Mouse (Mus musculus) bone marrow, adult 2 months (tissue): ENCODE data around the gene Gabrb2. TPM values are rescaled to one million over a fixed set of nuclear protein-coding genes. Genes with fewer than 3 reads are reported as not detected.

ENCODE experiments used
- H3K27ac ChIP-seq: fragments of 200-500 bp; 2 replicates; pipeline ENCODE4 v1.5.1; 2012; ENCODE audit warnings: low read depth, mild to moderate bottlenecking, control low read depth, inconsistent platforms, low read length; ENCODE audit not compliant: control insufficient read depth, poor library complexity, insufficient read depth
- H3K4me1 ChIP-seq: fragments of 200-500 bp; 2 replicates; pipeline ENCODE4 v1.6.1; 2011; ENCODE audit warnings: low read length; ENCODE audit not compliant: control insufficient read depth, insufficient read depth
- H3K4me3 ChIP-seq: fragments of 200-500 bp; replicated peaks from 2 replicates; pipeline ENCODE3; 2011; ENCODE audit warnings: mild to moderate bottlenecking, low read depth, low read length, control low read depth; ENCODE audit not compliant: control insufficient read depth
- CTCF ChIP-seq: fragments of 200-500 bp; IDR thresholded peaks from 2 replicates; pipeline ENCODE4 v1.5.1; 2011; ENCODE audit warnings: low read length, control low read depth; ENCODE audit not compliant: control insufficient read depth, insufficient read depth
- POLR2A ChIP-seq: fragments of 200-500 bp; IDR thresholded peaks from 2 replicates; pipeline ENCODE4 v1.6.1; 2011; ENCODE audit warnings: low read depth, mild to moderate bottlenecking, control low read depth, low read length, borderline replicate concordance; ENCODE audit not compliant: control insufficient read depth
- WGBS: fragments of 180-500 bp; shearing (Covaris S2); methylation state at CpG from one replicate; pipeline ENCODE4 v1.1.7; 2018; 5-methylcytosine and 5-hydroxymethylcytosine counted together
- polyA plus RNA-seq: library from polyadenylated mRNA; stranded (reverse); fragments of >200 nt; gene quantifications from 2 replicates; pipeline ENCODE4 v1.2.4, GENCODE M21; 2011; ENCODE audit warnings: low replicate concordance; ENCODE audit not compliant: missing spikeins, insufficient read depth, insufficient read length

The Gabrb2 gene
- not detected in 2 replicates for polyA plus RNA-seq

GRCm38 (mm10) chr11:42418996-42419782 lies at the start of gene Gabrb2:
Gabrb2 (plus strand) TSS chr11:42419757.
- no peak for TF ChIP-seq CTCF
- TF ChIP-seq POLR2A = no peak
- Histone ChIP-seq H3K4me3 (no peak within 1 kb of the TSS), H3K4me1 (no peaks in the 10 kb centered on the region), H3K27ac (no peak within 1 kb of the TSS)
- WGBS = 25% methylated on average over 20 of the region's 20 CpGs

- TF ChIP-seq POLR2A (no peak), CTCF (no peak)
- Histone ChIP-seq H3K4me1 (no peaks in the 10 kb centered on the region), H3K4me3 (no peak overlapping the region), H3K27ac (no peak overlapping the region)
- 76% methylated on average over 2 of the region's 2 CpGs for WGBS
These were observed 40.6 kb upstream of the Gabrb2 start for GRCm38 (mm10) chr11:42378983-42379382.

GRCm38 (mm10) chr11:42386486-42386885 lies 33.1 kb upstream of the Gabrb2 start:
- WGBS = 79% methylated on average over 4 of the region's 4 CpGs
- TF ChIP-seq CTCF = no peak
- TF ChIP-seq POLR2A = no peak
- no peak overlapping the region for H3K4me3 ChIP-seq
- no peaks in the 10 kb centered on the region for H3K4me1 ChIP-seq
- no peak overlapping the region for H3K27ac ChIP-seq

GRCm38 (mm10) chr11:42390682-42391290 lies 28.8 kb upstream of the Gabrb2 start:
- 55% methylated on average over 3 of the region's 3 CpGs for WGBS
- no peak overlapping the region for H3K27ac ChIP-seq
- no peak overlapping the region for H3K4me3 ChIP-seq
- no peak for TF ChIP-seq POLR2A
- no peak for TF ChIP-seq CTCF
- no peaks in the 10 kb centered on the region for H3K4me1 ChIP-seq

GRCm38 (mm10) chr11:42393451-42393850 lies 26.1 kb upstream of the Gabrb2 start:
- TF ChIP-seq CTCF = no peak
- TF ChIP-seq POLR2A = no peak
- Histone ChIP-seq H3K27ac (no peak overlapping the region), H3K4me1 (no peaks in the 10 kb centered on the region), H3K4me3 (no peak overlapping the region)
- WGBS = 71% methylated on average over 4 of the region's 4 CpGs

GRCm38 (mm10) chr11:42419791-42420633 lies 455 bp downstream of the Gabrb2 start:
- TF ChIP-seq CTCF = no peak
- TF ChIP-seq POLR2A = no peak
- WGBS = 4% methylated on average over 22 of the region's 40 CpGs
- Histone ChIP-seq H3K4me1 (no peaks in the 10 kb centered on the region), H3K27ac (no peak overlapping the region), H3K4me3 (no peak overlapping the region)

- H3K27ac ChIP-seq = no peak overlapping the region
- H3K4me3 ChIP-seq = no peak overlapping the region
- TF ChIP-seq CTCF (no peak), POLR2A (no peak)
- no peaks in the 10 kb centered on the region for H3K4me1 ChIP-seq
- WGBS = 3% methylated on average over 21 of the region's 21 CpGs
These were observed 1.3 kb downstream of the Gabrb2 start for GRCm38 (mm10) chr11:42420634-42421470.
